Mouse (Mus musculus): ENCODE results near the gene Usp43.

DNA sequence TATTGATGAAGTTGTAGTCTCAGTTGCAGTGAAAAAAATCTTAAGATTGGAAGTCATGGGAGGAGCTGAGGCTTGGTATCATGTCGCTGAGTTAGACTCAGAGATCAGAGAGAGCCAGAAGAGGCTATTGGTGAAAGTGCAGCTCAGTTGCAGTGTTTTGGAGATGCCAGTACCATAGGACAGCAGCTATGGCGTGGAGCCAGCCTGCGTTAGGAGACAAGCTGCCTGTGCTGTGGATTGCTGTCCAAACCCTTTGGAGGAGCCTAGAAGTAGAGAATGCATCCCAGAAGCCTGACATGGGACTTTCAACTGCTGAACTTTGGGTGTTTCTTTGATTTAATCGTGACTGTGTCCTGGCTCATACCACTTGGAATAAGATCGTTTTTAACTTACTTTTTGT is 90.1 kb downstream of the Usp43 start:
- TF ChIP-seq CTCF (IDR thresholded peaks at IDR 0.05; ENCODE audit: extremely low read depth, insufficient read depth, insufficient read length, insufficient replicate concordance): no peak
- TF ChIP-seq POLR2A (IDR thresholded peaks at IDR 0.05; ENCODE audit: low read depth, low read length): no peak

All from spleen, adult 2 months (tissue).